Mouse (Mus musculus): ENCODE measurements around the gene Ddx50.
A peak's percentile ranks its signal among the peaks of the same experiment; 100 is the strongest.

The Ddx50 gene

GRCm38 (mm10) chr10:62650881-62651810, at the start of gene Ddx50:
Ddx50 (minus strand) TSS chr10:62651218.
- DNase-seq (ENCODE audit: low spot score in 2 of 2): peak; percentile 100

DNA sequence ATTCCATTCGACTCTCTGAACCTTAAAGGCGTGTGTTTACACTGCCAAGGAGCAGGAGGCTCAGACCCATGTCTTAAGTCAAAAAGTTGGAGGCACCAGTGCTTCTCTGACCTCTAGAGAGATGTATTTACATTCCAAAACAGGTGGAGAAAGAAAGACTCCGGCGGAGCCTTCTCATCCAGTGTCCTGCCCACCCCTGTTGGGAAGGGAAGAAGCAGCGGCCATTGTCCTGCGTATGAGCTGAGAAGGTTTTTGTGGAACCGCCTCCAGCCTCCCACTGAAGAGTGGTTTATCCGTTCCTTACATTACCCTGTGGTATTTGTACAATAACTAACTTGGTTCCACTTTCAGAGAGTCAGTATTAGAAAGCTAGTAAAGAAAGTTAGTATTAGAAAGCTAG, 41.8 kb upstream of the Ddx50 start:
- DNase-seq (ENCODE audit: low spot score in 2 of 2): no peak

DNA sequence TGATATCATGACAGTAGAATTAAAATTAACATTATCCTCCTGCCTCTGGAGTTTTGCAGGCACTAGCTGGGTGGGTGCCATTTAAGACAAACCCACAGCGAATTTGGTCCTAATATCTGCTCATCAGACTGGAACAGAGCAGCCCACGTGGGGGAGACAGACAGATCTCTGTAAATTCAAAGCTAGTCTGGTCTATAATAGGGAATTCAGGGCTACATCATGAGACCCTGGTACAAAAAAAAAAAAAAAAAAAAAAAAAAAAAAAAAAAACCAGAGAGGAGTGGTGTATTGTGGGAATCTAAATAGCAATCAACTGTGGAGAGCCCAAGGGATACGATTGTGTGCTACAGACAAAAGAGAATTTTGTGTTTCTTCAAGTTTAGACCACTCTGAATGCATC, 41.2 kb upstream of the Ddx50 start:
- DNase-seq (ENCODE audit: low spot score in 2 of 2): no peak

GRCm38 (mm10) chr10:62687032-62687674, 36.1 kb upstream of the Ddx50 start:
- no peak for DNase-seq (ENCODE audit: low spot score in 2 of 2)

DNA sequence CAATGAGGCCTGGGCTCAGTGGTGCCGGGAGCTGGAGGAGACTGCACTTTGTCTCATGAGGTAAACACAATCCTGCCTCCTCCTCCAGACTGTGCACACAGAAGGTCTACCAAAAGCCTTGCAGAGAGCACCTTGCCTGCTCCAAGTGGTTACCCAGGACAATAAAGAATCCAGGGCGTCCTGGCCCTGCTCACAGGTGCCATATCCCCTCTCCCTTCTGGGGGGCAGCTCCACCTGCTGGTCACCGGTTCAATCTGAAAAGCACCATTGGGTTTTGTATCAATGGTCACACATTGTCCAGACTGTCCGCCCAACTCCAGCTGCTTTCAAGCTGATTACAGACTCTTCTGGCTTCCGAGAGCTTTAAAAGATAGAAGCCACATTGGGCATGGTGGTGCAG, 32.0 kb upstream of the Ddx50 start:
- no peak for DNase-seq (ENCODE audit: low spot score in 2 of 2)

DNA sequence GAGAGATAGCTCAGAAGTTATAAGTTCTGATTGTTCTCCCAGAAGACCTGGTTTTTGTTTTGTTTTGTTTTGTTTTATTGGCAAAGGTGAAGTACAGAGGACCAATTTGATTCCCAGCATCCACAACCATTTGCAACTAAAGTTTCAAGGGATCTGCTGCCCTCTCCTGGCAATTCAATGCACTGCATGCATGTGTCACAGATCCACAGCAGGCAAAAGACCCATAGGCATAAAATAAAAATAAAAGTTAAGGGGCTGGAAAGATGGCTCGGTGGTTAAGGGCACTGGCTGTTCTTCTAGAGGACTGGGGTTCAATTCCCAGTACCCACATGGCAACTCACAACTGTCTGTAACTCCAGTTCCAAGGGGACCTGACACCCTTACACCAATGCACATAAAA, 28.8 kb upstream of the Ddx50 start:
- no peak for DNase-seq (ENCODE audit: low spot score in 2 of 2)

- DNase-seq (ENCODE audit: low spot score in 2 of 2): no peak
These were observed 26.3 kb upstream of the Ddx50 start for GRCm38 (mm10) chr10:62677329-62677728.

GRCm38 (mm10) chr10:62676196-62676595, 25.2 kb upstream of the Ddx50 start:
- DNase-seq (ENCODE audit: low spot score in 2 of 2): no peak

- no peak for DNase-seq (ENCODE audit: low spot score in 2 of 2)
These were observed 21.3 kb upstream of the Ddx50 start for GRCm38 (mm10) chr10:62672359-62672758.

DNA sequence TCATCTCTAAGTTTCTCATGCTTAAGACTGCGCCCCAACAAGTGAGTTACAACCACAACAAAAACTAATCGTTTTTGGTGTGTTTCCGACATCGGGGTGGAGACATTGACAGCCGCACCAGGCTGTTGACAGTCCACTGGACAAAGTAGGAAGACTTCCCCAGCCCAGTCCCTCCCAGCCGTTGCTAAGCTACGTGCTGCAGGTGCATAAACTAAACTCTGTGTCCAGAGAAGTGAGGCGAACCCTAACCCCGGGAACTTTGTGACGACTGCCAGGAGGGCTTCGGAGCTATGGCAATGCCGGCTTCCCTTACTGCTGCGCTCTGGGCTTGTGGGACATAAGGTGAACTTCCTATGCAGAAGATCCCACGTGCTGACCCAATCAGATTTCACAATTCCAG, 18.2 kb upstream of the Ddx50 start:
- no peak for DNase-seq (ENCODE audit: low spot score in 2 of 2)

GRCm38 (mm10) chr10:62668463-62668862, 17.4 kb upstream of the Ddx50 start:
- no peak for DNase-seq (ENCODE audit: low spot score in 2 of 2)

- DNase-seq (ENCODE audit: low spot score in 2 of 2): no peak
These were observed 17.0 kb upstream of the Ddx50 start for GRCm38 (mm10) chr10:62668043-62668442.

GRCm38 (mm10) chr10:62664963-62665590, 14.1 kb upstream of the Ddx50 start:
- no peak for DNase-seq (ENCODE audit: low spot score in 2 of 2)

GRCm38 (mm10) chr10:62664171-62664570, 13.2 kb upstream of the Ddx50 start:
- no peak for DNase-seq (ENCODE audit: low spot score in 2 of 2)

- no peak for DNase-seq (ENCODE audit: low spot score in 2 of 2)
These were observed 5.7 kb upstream of the Ddx50 start for GRCm38 (mm10) chr10:62656711-62657110.

GRCm38 (mm10) chr10:62651961-62652360, 943 bp upstream of the Ddx50 start:
- DNase-seq (ENCODE audit: low spot score in 2 of 2): no peak

GRCm38 (mm10) chr10:62650358-62650782, 648 bp downstream of the Ddx50 start:
- DNase-seq (ENCODE audit: low spot score in 2 of 2): no peak

DNA sequence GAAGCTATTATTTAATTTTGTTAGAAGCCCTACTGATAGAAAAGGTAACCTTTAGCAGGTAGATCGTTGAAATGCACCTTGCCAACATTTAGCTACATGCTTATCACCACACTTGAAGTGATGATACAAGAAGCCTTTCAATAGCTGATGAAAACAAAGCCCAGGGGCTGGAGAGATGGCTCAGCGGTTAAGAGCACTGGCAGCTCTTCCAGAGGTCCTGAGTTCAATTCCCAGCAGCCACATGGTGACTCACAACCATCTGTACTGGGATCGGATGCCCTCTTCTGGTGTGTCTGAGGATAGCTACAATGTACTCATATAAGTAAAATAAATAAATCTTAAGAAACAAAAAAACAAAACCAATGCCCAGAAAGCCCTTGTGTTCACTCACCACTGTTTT, 46.9 kb downstream of the Ddx50 start:
- no peak for DNase-seq (ENCODE audit: low spot score in 2 of 2)

GRCm38 (mm10) chr10:62603233-62604030, 47.6 kb downstream of the Ddx50 start:
- no peak for DNase-seq (ENCODE audit: low spot score in 2 of 2)

GRCm38 (mm10) chr10:62602177-62603040, 48.6 kb downstream of the Ddx50 start, which contains the start of gene Ddx21:
Ddx21 (minus strand) TSS chr10:62602281.
- DNase-seq (ENCODE audit: low spot score in 2 of 2): peak; percentile 80 to 89

DNA sequence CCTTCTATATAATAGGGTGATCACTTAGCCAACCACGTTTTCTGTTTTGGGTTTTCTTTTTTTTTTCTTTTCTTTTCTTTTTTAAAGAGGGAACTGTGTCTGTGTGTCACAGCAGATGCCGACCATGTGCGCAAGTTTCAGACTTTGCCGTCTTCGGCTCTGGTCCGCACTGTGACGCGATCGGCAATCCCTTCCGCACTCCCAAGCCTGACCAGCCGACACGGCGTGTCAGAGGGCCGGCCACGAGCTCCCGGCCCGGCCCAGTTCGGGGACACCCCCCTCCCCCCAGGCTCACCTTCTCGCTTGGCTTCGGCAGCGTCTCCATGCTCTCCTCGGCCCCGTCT, 49.2 kb downstream of the Ddx50 start:
- no peak for DNase-seq (ENCODE audit: low spot score in 2 of 2)
